Mouse (Mus musculus) cerebellum, adult 2 months (tissue): Measurements from ENCODE around the gene Hoxb4.

Experiments used
- CTCF ChIP-seq: fragments of 200-500 bp; IDR thresholded peaks from 2 replicates; pipeline ENCODE4 v1.5.1; 2011; ENCODE audit warnings: low read depth, mild to moderate bottlenecking, control low read depth, low read length, moderate library complexity, borderline replicate concordance; ENCODE audit not compliant: insufficient read depth
- POLR2A ChIP-seq: fragments of 200-500 bp; IDR thresholded peaks from 2 replicates; pipeline ENCODE4 v1.6.1; 2011; ENCODE audit warnings: low read length, control low read depth, borderline replicate concordance; ENCODE audit not compliant: insufficient read depth

GRCm38 (mm10) chr11:96351831-96352230 is 33.8 kb downstream of the Hoxb4 start:
- no peak for TF ChIP-seq POLR2A
- TF ChIP-seq CTCF, result no peak
